Mouse (Mus musculus) midbrain, embryonic 15.5 days (tissue): ENCODE data around the gene Lrrc3b. TPM values are rescaled to one million over a fixed set of nuclear protein-coding genes. Genes with fewer than 3 reads are reported as not detected.

Experiments
- ATAC-seq: fragments of 200-750 bp; cut with Nextera tagmentation; replicated peaks from 2 replicates; pipeline ENCODE4 v1.8.0; 2017; ENCODE audit warnings: moderate TSS enrichment
- H3K27ac ChIP-seq: fragments of 300-500 bp; sonication (generic); 2 replicates; pipeline ENCODE4 v1.5.1; 2015; ENCODE audit warnings: mild to moderate bottlenecking, inconsistent platforms
- H3K27me3 ChIP-seq: fragments of 300-500 bp; sonication (generic); replicated peaks from 2 replicates; pipeline ENCODE4 v1.6.1; 2015; ENCODE audit warnings: inconsistent platforms
- H3K36me3 ChIP-seq: fragments of 300-500 bp; sonication (generic); replicated peaks from 2 replicates; pipeline ENCODE4 v1.6.1; 2015; ENCODE audit warnings: inconsistent platforms
- H3K4me1 ChIP-seq: fragments of 300-500 bp; sonication (generic); 2 replicates; pipeline ENCODE4 v1.6.1; 2015; ENCODE audit warnings: inconsistent platforms
- H3K4me2 ChIP-seq: fragments of 300-500 bp; sonication (generic); 2 replicates; pipeline ENCODE4 v1.6.1; 2015; ENCODE audit warnings: inconsistent platforms, mild to moderate bottlenecking, moderate library complexity
- H3K4me3 ChIP-seq: fragments of 300-500 bp; sonication (generic); 2 replicates; pipeline ENCODE4 v1.5.1; 2015; ENCODE audit warnings: mild to moderate bottlenecking, inconsistent platforms
- H3K9ac ChIP-seq: fragments of 300-500 bp; sonication (generic); 2 replicates; pipeline ENCODE4 v1.6.1; 2015; ENCODE audit warnings: mild to moderate bottlenecking, inconsistent platforms
- H3K9me3 ChIP-seq: fragments of 300-500 bp; sonication (generic); 2 replicates; pipeline ENCODE4 v1.6.1; 2016; ENCODE audit warnings: inconsistent platforms
- WGBS: fragments of 180-500 bp; shearing (Covaris S2); methylation state at CpG from one replicate; pipeline ENCODE4 v1.1.7; 2015; ENCODE audit warnings: mixed read lengths; 5-methylcytosine and 5-hydroxymethylcytosine counted together
- polyA plus RNA-seq: library from polyadenylated mRNA; unstranded; fragments of >200 nt; fragmentation: Nextera tagmentation; extraction: Ambion mirVana; gene quantifications from 2 replicates; pipeline ENCODE4 v1.2.1, GENCODE M21; 2015

Gene Lrrc3b
- polyA plus RNA-seq, 1 experiment from 2014 or later, result 25.5 TPM

DNA sequence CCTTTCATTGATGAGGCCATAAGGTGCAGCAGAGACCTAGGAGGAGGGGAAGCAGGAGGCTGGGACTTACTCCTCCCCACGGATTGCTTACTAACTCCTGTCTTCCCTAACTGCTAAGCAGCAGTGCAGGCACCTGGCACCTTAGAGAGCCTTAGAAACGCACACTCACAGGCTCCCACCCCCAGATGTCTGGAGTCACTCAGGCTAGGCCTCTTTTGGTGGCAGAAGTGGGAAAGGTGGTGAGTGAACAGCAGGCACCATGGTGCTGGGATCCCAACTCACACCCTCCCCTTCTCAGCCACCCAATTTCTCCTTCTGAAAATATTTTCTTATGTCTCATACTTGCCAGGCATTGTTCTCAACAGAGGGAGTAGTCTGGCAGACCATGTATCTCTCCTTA lies 55.7 kb downstream of the Lrrc3b start:
- H3K4me2 ChIP-seq, result no peak overlapping the region
- no peak overlapping the region for H3K9ac ChIP-seq
- no peaks in the 10 kb centered on the region for H3K9me3 ChIP-seq
- no peaks in the 10 kb centered on the region for H3K36me3 ChIP-seq
- H3K4me3 ChIP-seq, result no peak overlapping the region
- H3K27me3 ChIP-seq, result no peaks in the 10 kb centered on the region
- ATAC-seq, result no peak
- no peaks in the 10 kb centered on the region for H3K4me1 ChIP-seq
- no peak overlapping the region for H3K27ac ChIP-seq
- WGBS, result 52% methylated on average over 2 of the region's 2 CpGs

DNA sequence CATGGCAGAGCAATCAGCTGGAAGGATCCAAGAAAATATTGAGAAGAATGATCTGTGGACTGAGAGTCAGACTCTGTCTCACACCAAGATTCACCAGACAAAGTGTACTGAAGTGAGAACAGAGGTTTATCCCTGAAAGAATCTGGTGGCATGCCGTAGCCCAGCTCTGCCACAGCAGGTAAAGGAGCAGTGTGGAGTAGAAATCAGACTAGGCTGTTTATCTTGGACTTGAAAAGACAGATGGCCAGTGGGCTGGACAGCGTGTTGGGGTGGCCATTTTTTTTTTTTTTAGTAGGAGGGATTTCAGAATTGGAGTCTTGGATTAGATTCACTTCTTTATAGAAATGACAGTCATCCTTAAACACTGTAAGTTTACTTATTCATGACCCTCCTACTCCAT lies 61.4 kb downstream of the Lrrc3b start:
- Histone ChIP-seq H3K27me3 (no peaks in the 10 kb centered on the region), H3K4me1 (no peaks in the 10 kb centered on the region), H3K9me3 (no peaks in the 10 kb centered on the region), H3K4me2 (no peak overlapping the region), H3K36me3 (no peaks in the 10 kb centered on the region), H3K9ac (no peak overlapping the region), H3K4me3 (no peak overlapping the region), H3K27ac (no peak overlapping the region)
- 81% methylated on average over 2 of the region's 2 CpGs for WGBS
- no peak for ATAC-seq

DNA sequence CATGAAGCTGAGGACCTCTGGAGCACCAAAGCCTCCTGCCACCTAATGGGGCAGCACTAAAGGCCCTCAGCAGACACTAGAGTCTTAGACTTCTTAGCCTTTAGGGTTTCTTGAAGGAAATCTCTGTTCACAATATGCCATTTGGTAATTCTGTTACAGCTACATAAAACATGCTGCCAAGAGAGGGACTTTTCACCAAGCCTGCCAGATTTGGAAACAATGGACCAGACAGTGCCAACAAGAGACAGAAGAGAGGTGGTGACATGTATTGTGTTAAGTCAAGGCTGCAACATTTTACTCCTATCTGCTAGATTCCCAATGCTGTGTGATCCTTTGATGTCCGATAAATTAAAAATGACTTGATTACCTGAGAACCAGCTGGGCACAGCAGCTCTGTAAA lies 62.0 kb downstream of the Lrrc3b start:
- WGBS, result 94% methylated on average over 1 of the region's 1 CpGs
- Histone ChIP-seq H3K4me3 (no peak overlapping the region), H3K9ac (no peak overlapping the region), H3K27me3 (no peaks in the 10 kb centered on the region), H3K9me3 (no peaks in the 10 kb centered on the region), H3K36me3 (no peaks in the 10 kb centered on the region), H3K27ac (no peak overlapping the region), H3K4me2 (no peak overlapping the region), H3K4me1 (no peaks in the 10 kb centered on the region)
- no peak for ATAC-seq

DNA sequence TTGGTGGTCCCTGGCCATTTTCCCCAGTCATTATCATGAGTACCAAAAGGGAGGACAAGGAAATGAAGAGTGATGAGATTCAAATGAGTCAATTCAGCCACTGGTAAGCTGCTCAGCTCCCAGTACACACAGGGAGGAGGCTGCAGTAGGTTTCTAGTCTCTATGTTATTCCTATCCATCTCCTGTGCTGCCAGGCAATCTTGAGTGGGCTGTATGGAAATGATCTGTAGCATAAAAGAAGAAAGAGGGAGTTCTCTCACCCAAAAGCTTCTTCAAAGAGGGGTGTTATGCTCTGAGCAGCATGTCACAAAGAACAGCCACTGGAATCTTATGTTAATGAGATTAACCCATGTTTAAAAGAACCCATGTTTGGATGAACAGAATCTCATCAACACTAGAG lies 64.5 kb downstream of the Lrrc3b start:
- Histone ChIP-seq H3K27ac (no peak overlapping the region), H3K36me3 (no peaks in the 10 kb centered on the region), H3K9ac (no peak overlapping the region), H3K4me3 (no peak overlapping the region), H3K27me3 (no peaks in the 10 kb centered on the region), H3K9me3 (no peaks in the 10 kb centered on the region), H3K4me2 (no peak overlapping the region), H3K4me1 (no peaks in the 10 kb centered on the region)
- no peak for ATAC-seq

DNA sequence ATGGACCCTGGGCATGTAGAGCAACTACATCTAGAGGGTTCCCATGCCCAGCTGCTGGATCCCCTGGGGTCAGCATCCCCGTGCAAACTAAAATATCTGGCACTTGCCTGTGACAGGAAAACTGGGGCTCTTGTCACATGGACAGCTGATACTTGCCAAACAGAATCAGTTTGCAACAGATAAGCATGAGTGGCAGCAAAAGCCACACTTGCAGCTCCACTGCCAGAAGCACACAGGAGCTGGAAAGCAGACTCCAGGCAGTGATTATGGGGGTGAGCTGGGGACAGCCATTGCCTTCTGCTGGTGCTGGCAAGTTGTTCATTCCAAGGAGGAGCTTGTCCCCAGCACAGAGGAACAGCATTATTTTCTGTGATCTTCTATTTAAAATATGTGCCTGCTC lies 65.8 kb downstream of the Lrrc3b start:
- no peaks in the 10 kb centered on the region for H3K9me3 ChIP-seq
- H3K9ac ChIP-seq, result no peak overlapping the region
- 74% methylated on average over 1 of the region's 1 CpGs for WGBS
- no peak overlapping the region for H3K27ac ChIP-seq
- H3K4me2 ChIP-seq, result no peak overlapping the region
- no peaks in the 10 kb centered on the region for H3K4me1 ChIP-seq
- H3K36me3 ChIP-seq, result no peaks in the 10 kb centered on the region
- H3K27me3 ChIP-seq, result no peaks in the 10 kb centered on the region
- no peak for ATAC-seq
- H3K4me3 ChIP-seq, result no peak overlapping the region

DNA sequence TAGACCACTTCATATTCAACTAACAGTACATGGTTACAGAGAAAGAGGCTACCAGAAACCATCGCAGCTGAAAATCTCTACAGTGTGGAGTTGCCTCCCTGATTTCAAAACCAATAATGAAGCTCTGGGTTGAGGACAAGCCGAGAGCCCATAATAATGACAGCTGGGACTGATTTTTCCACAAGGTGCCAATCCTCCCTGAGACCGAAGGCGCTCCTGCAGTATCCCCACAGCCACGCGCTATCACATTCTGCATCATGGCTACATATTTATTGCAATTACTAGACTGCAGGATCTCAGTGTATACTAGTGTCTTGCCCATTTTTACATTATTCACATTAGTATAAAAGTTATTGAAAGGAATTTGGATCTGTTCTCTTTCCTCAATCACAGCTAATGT lies 73.7 kb downstream of the Lrrc3b start:
- Histone ChIP-seq H3K4me1 (no peaks in the 10 kb centered on the region), H3K4me3 (no peak overlapping the region), H3K9ac (no peak overlapping the region), H3K27me3 (no peaks in the 10 kb centered on the region), H3K4me2 (no peak overlapping the region), H3K9me3 (no peaks in the 10 kb centered on the region), H3K36me3 (no peaks in the 10 kb centered on the region), H3K27ac (no peak overlapping the region)
- WGBS, result 90% methylated on average over 6 of the region's 6 CpGs
- ATAC-seq, result no peak

DNA sequence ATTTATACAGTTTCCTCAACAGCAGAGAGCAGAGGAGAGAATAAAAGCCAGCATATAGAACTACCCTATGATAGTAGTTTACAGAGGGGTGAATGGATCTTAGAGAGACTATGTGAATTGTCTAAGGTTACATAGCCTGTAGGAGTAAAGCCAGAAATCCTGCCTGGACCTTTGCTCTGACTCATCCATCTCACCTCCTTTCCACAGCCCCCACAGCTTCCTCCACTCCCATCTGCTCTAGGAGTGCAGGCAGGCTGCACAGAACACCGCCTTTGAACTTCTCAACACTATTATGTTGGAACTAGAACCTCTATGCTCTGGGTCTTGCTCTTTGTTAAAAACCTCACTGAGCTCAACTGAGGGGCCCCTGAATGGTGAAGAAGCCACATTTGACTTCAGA lies 78.9 kb downstream of the Lrrc3b start:
- Histone ChIP-seq H3K4me2 (no peak overlapping the region), H3K4me1 (no peaks in the 10 kb centered on the region), H3K9me3 (no peaks in the 10 kb centered on the region), H3K36me3 (no peaks in the 10 kb centered on the region), H3K27me3 (no peaks in the 10 kb centered on the region), H3K27ac (no peak overlapping the region), H3K9ac (no peak overlapping the region), H3K4me3 (no peak overlapping the region)
- no peak for ATAC-seq
- WGBS, result 88% methylated on average over 1 of the region's 1 CpGs

DNA sequence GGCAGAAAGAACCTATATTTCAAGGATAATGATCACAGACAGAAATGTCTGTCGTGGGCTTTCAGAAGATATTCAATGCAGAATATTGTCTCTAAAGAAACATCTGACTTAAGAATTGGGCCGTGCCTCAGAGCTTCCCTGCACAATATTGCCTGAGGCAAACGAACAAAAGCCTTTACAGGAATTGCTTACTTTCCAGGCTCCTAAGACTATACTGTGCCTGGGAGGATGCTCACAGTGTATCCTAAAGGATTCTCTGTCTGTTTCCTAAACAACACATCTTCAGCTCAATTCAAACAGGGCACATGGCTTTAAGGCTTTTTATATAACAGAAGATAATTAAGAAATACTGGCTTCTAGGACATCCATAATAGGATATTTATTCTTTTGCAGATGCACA lies 79.7 kb downstream of the Lrrc3b start:
- Histone ChIP-seq H3K9me3 (no peaks in the 10 kb centered on the region), H3K36me3 (no peaks in the 10 kb centered on the region), H3K4me2 (no peak overlapping the region), H3K4me1 (no peaks in the 10 kb centered on the region), H3K27me3 (no peaks in the 10 kb centered on the region), H3K9ac (no peak overlapping the region), H3K4me3 (no peak overlapping the region), H3K27ac (no peak overlapping the region)
- ATAC-seq, result peak; percentile 51; the same call in 1 of the 2 replicates
- 57% methylated on average over 3 of the region's 3 CpGs for WGBS

DNA sequence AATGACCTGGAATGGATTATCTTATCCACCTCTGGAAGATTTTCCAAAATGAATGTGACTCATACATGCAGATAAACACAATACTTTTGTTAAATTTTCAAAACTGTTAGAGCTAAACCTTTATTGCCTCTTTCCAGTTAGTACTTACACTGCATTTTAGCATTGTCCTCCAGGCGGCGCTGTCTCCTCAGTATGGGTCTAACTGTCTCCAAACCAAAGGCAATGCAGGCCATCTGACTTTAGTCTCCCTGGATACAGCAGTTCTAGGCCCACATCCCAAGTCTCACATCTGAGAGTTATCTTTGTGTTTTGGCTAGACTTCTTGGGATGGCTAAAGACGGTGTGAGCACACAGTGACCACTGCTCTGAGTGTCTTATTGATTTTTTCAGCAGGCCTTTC lies 83.3 kb downstream of the Lrrc3b start:
- H3K36me3 ChIP-seq, result no peaks in the 10 kb centered on the region
- H3K4me2 ChIP-seq, result no peak overlapping the region
- no peak overlapping the region for H3K9ac ChIP-seq
- no peak overlapping the region for H3K4me3 ChIP-seq
- ATAC-seq, result no peak
- WGBS, result 22% methylated on average over 3 of the region's 3 CpGs
- no peaks in the 10 kb centered on the region for H3K9me3 ChIP-seq
- H3K27me3 ChIP-seq, result no peaks in the 10 kb centered on the region
- no peak overlapping the region for H3K27ac ChIP-seq
- H3K4me1 ChIP-seq, result no peaks in the 10 kb centered on the region

DNA sequence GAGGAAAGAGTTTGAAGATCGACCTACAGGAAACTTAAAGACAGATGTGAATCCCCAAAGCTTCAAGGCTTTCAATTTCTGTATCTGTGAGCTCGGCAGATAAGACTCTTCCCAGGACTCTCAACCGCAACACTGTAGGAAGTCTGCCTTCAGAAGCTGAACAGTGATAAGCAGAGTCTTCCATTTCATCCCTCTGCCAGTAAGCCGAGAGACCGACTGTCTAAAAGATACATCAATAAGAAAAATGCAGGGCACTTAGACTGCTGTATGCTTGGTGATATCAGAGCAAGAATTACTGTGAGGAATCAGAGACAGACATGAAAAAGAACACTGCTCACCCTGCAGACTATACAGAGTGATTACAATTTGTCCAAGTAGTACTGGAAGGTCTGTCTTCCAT lies 84.5 kb downstream of the Lrrc3b start:
- Histone ChIP-seq H3K27me3 (no peaks in the 10 kb centered on the region), H3K27ac (no peak overlapping the region), H3K4me3 (no peak overlapping the region), H3K4me2 (no peak overlapping the region), H3K36me3 (no peaks in the 10 kb centered on the region), H3K9me3 (no peaks in the 10 kb centered on the region), H3K4me1 (no peaks in the 10 kb centered on the region), H3K9ac (no peak overlapping the region)
- 68% methylated on average over 5 of the region's 5 CpGs for WGBS
- ATAC-seq, result no peak

DNA sequence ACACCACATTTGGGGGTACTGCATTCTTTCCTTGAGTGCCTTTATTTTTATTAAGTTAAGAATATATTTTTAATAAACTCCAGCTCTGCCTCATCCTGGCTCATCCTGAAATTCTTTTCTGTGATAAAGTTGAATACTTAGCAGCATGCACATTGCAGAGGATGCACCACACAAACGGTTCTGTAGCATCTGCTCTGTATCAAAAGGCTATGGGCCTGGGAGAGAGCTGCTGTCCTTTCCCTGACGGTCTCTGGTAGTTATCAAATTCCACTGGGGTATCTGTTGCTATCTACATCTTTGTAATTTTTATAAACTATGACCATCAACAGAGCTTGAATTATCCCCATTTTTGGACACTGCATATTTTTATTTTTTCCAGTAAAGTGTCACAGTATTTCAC lies 105.7 kb downstream of the Lrrc3b start:
- H3K36me3 ChIP-seq, result no peaks in the 10 kb centered on the region
- H3K4me3 ChIP-seq, result no peak overlapping the region
- 78% methylated on average over 2 of the region's 2 CpGs for WGBS
- H3K27ac ChIP-seq, result no peak overlapping the region
- no peaks in the 10 kb centered on the region for H3K27me3 ChIP-seq
- H3K9me3 ChIP-seq, result no peaks in the 10 kb centered on the region
- no peak for ATAC-seq
- no peak overlapping the region for H3K4me2 ChIP-seq
- no peak overlapping the region for H3K9ac ChIP-seq
- H3K4me1 ChIP-seq, result no peaks in the 10 kb centered on the region

DNA sequence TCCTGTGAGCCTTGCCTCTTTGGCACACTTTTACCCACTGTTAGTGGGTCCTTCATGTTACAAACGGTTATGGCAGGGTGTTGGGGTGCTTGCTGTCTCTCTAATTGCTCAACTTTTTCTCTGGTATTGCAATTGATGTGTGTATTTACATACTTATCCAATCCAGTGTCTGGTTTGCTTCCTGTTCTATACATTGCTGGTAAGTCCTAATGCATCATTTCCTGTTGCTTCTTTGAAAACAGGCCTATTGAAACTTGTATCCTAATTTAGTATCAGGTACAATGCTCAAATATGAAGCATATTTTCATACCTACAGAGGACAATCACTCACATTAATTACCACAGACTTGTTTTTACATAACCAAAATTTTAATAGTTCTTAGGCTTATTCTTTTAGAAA lies 107.4 kb downstream of the Lrrc3b start:
- no peak for ATAC-seq
- Histone ChIP-seq H3K9me3 (no peaks in the 10 kb centered on the region), H3K27ac (no peak overlapping the region), H3K4me1 (no peaks in the 10 kb centered on the region), H3K36me3 (no peaks in the 10 kb centered on the region), H3K9ac (no peak overlapping the region), H3K4me3 (no peak overlapping the region), H3K27me3 (no peaks in the 10 kb centered on the region), H3K4me2 (no peak overlapping the region)
- 53% methylated on average over 1 of the region's 1 CpGs for WGBS

DNA sequence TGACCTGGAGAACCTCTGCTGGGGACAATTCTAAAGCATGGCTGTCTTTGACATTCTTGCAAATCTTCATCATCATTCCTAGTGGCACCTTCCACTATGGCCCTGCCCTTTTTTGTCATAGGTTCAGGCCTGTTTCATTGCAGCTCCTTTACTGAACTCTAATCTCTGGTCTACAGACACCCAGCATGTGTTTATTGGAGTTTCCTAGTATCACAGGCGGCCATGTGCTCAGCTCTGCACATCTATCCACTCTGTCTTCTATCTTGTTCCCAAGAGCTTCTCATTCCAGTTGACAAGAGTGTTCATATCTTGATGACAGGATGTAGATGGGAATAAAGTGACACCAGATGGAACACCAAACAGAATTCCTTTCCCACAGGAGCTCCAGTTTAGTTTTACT lies 108.6 kb downstream of the Lrrc3b start:
- 79% methylated on average over 1 of the region's 1 CpGs for WGBS
- Histone ChIP-seq H3K9ac (no peak overlapping the region), H3K27ac (no peak overlapping the region), H3K27me3 (no peaks in the 10 kb centered on the region), H3K4me1 (no peaks in the 10 kb centered on the region), H3K4me2 (no peak overlapping the region), H3K9me3 (no peaks in the 10 kb centered on the region), H3K4me3 (no peak overlapping the region), H3K36me3 (no peaks in the 10 kb centered on the region)
- no peak for ATAC-seq

DNA sequence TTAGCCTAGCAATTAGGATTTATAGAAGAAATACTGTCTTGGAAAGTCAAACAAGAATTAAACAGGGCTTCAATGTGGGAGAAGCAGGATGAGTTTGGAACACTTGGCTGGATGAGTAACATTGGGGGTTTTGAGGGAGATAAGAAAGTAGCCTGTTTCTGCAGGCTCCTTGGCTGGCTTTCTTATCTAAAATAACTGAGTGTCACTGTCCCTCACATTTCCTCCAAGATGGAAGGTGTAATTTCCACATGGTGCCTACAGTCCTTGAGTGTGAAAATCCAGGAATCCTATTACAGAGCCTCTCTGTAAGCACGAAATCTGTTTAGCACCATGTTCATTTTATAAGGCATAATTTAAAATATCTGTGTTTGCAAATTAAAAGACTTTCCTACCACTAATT lies 112.9 kb downstream of the Lrrc3b start:
- WGBS, result 82% methylated on average over 1 of the region's 1 CpGs
- no peak overlapping the region for H3K4me3 ChIP-seq
- no peak overlapping the region for H3K9ac ChIP-seq
- ATAC-seq, result no peak
- no peak overlapping the region for H3K27ac ChIP-seq
- no peaks in the 10 kb centered on the region for H3K27me3 ChIP-seq
- H3K4me1 ChIP-seq, result no peaks in the 10 kb centered on the region
- no peak overlapping the region for H3K4me2 ChIP-seq
- no peaks in the 10 kb centered on the region for H3K36me3 ChIP-seq
- H3K9me3 ChIP-seq, result no peaks in the 10 kb centered on the region
